Mouse (Mus musculus) limb, embryonic 14.5 days (tissue): Measurements from ENCODE around the gene Hoxa6. TPM values are rescaled to one million over a fixed set of nuclear protein-coding genes. Genes with fewer than 3 reads are reported as not detected.

Experiments
- ATAC-seq: fragments of 200-750 bp; cut with Nextera tagmentation; 2 replicates; pipeline ENCODE4 v1.8.0; 2017; ENCODE audit warnings: low read depth, moderate number of reproducible peaks, moderate TSS enrichment; ENCODE audit not compliant: low FRiP score
- DNase-seq: peaks from one replicate; pipeline ENCODE4 v3.0.0-alpha.2; 2015; ENCODE audit warnings: low spot score
- H3K27ac ChIP-seq: fragments of 300-500 bp; sonication (generic); replicated peaks from 2 replicates; pipeline ENCODE4 v1.5.1; 2014; ENCODE audit warnings: low read depth, mild to moderate bottlenecking, low read length, moderate library complexity, mixed read lengths
- H3K27me3 ChIP-seq: fragments of 300-500 bp; sonication (generic); 2 replicates; pipeline ENCODE4 v1.6.1; 2014; ENCODE audit warnings: low read length, mixed read lengths; ENCODE audit not compliant: control insufficient read depth, insufficient read depth
- H3K36me3 ChIP-seq: fragments of 300-500 bp; sonication (generic); 2 replicates; pipeline ENCODE4 v1.6.1; 2014; ENCODE audit warnings: mild to moderate bottlenecking, low read length, moderate library complexity, mixed read lengths; ENCODE audit not compliant: control insufficient read depth, insufficient read depth
- H3K4me1 ChIP-seq: fragments of 300-500 bp; sonication (generic); 2 replicates; pipeline ENCODE4 v1.6.1; 2014; ENCODE audit warnings: antibody characterized with exemption, low read length, mixed read lengths; ENCODE audit not compliant: control insufficient read depth, insufficient read depth
- H3K4me2 ChIP-seq: fragments of 300-500 bp; sonication (generic); replicated peaks from 2 replicates; pipeline ENCODE4 v1.6.1; 2014; ENCODE audit warnings: low read depth, mild to moderate bottlenecking, low read length, moderate library complexity; ENCODE audit not compliant: severe bottlenecking
- H3K4me3 ChIP-seq: fragments of 300-500 bp; sonication (generic); replicated peaks from 2 replicates; pipeline ENCODE4 v1.5.1; 2014; ENCODE audit warnings: low read length
- H3K9ac ChIP-seq: fragments of 300-500 bp; sonication (generic); 2 replicates; pipeline ENCODE4 v1.6.1; 2014; ENCODE audit warnings: mild to moderate bottlenecking, low read depth, low read length, moderate library complexity; ENCODE audit not compliant: severe bottlenecking
- H3K9me3 ChIP-seq: fragments of 300-500 bp; sonication (generic); 2 replicates; pipeline ENCODE4 v1.6.1; 2016; ENCODE audit warnings: low read length; ENCODE audit not compliant: control insufficient read depth
- POLR2A ChIP-seq: fragments of 200-500 bp; IDR thresholded peaks from 2 replicates; pipeline ENCODE4 v1.8.0; 2012; ENCODE audit warnings: inconsistent platforms, mild to moderate bottlenecking, moderate library complexity, borderline replicate concordance; ENCODE audit not compliant: insufficient read depth, insufficient read length; ENCODE audit errors: extremely low read depth
- WGBS: fragments of 180-500 bp; shearing (Covaris S2); extraction: QIAGEN DNeasy Blood & Tissue Kit; methylation state at CpG from one replicate; pipeline ENCODE4 v1.1.7; 2014; 5-methylcytosine and 5-hydroxymethylcytosine counted together
- polyA plus RNA-seq, 2 experiments: library from polyadenylated mRNA; depleted of rRNA in 1 of 2; stranded (reverse) in 1 of 2; unstranded in 1 of 2; fragments of >200 nt; fragmentation: Nextera tagmentation in 1 of 2; extraction: Ambion mirVana in 1 of 2; gene quantifications; 2 replicates each; pipeline versions ENCODE4 v1.2.1 to v1.2.3; 2012 to 2014

The Hoxa6 gene
- polyA plus RNA-seq, 2 experiments = 0.66 to 3.9 TPM

- Histone ChIP-seq H3K9ac (no peak overlapping the region), H3K36me3 (peaks cover 12% of the 10 kb centered on the region), H3K27ac (no peak overlapping the region), H3K4me3 (no peak overlapping the region), H3K27me3 (peaks cover 49% of the 10 kb centered on the region), H3K4me1 (peaks cover 33% of the 10 kb centered on the region), H3K4me2 (no peak overlapping the region), H3K9me3 (no peaks in the 10 kb centered on the region)
- ATAC-seq = no peak
- TF ChIP-seq POLR2A = no peak
- WGBS = 45% methylated on average over 3 of the region's 3 CpGs
- DNase-seq = no peak
These were observed 22.7 kb downstream of the Hoxa6 start for GRCm38 (mm10) chr6:52185834-52186233.

- ATAC-seq = no peak
- DNase-seq = peak; percentile 2
- Histone ChIP-seq H3K36me3 (peaks cover 17% of the 10 kb centered on the region), H3K4me1 (peaks cover 28% of the 10 kb centered on the region), H3K4me3 (no peak overlapping the region), H3K9ac (no peak overlapping the region), H3K27ac (no peak overlapping the region), H3K4me2 (no peak overlapping the region), H3K9me3 (no peaks in the 10 kb centered on the region), H3K27me3 (peaks cover 54% of the 10 kb centered on the region)
- 8% methylated on average over 19 of the region's 19 CpGs for WGBS
- no peak for TF ChIP-seq POLR2A
These were observed 23.3 kb downstream of the Hoxa6 start for GRCm38 (mm10) chr6:52185222-52185621.

GRCm38 (mm10) chr6:52184668-52185067 is 23.9 kb downstream of the Hoxa6 start:
- no peak overlapping the region for H3K4me2 ChIP-seq
- no peak for DNase-seq
- H3K27ac ChIP-seq = no peak overlapping the region
- no peak overlapping the region for H3K4me3 ChIP-seq
- WGBS = 44% methylated on average over 6 of the region's 6 CpGs
- TF ChIP-seq POLR2A = no peak
- H3K36me3 ChIP-seq = peaks cover 17% of the 10 kb centered on the region
- no peak for ATAC-seq
- H3K27me3 ChIP-seq = peaks cover 54% of the 10 kb centered on the region
- no peaks in the 10 kb centered on the region for H3K9me3 ChIP-seq
- H3K9ac ChIP-seq = no peak overlapping the region
- H3K4me1 ChIP-seq = peaks cover 31% of the 10 kb centered on the region

- TF ChIP-seq POLR2A = no peak
- H3K27me3 ChIP-seq = peaks cover 46% of the 10 kb centered on the region
- H3K9me3 ChIP-seq = no peaks in the 10 kb centered on the region
- H3K36me3 ChIP-seq = peaks cover 17% of the 10 kb centered on the region
- no peak overlapping the region for H3K4me3 ChIP-seq
- WGBS = 36% methylated on average over 10 of the region's 10 CpGs
- peaks cover 24% of the 10 kb centered on the region for H3K4me1 ChIP-seq
- no peak overlapping the region for H3K4me2 ChIP-seq
- no peak overlapping the region for H3K27ac ChIP-seq
- H3K9ac ChIP-seq = no peak overlapping the region
- ATAC-seq (no peak), DNase-seq (no peak)
These were observed 25.0 kb downstream of the Hoxa6 start for GRCm38 (mm10) chr6:52183311-52184080.

- WGBS = 58% methylated on average over 1 of the region's 1 CpGs
- DNase-seq (no peak), ATAC-seq (no peak)
- Histone ChIP-seq H3K9me3 (no peaks in the 10 kb centered on the region), H3K4me2 (no peak overlapping the region), H3K27me3 (peaks cover 53% of the 10 kb centered on the region), H3K4me3 (no peak overlapping the region), H3K9ac (no peak overlapping the region), H3K36me3 (peaks cover 17% of the 10 kb centered on the region), H3K27ac (no peak overlapping the region), H3K4me1 (peaks cover 25% of the 10 kb centered on the region)
- no peak for TF ChIP-seq POLR2A
These were observed 25.7 kb downstream of the Hoxa6 start for GRCm38 (mm10) chr6:52182793-52183192.
